Mouse (Mus musculus): ENCODE measurements around the gene Rtcb. TPM values are rescaled to one million over a fixed set of nuclear protein-coding genes. Genes with fewer than 3 reads are reported as not detected.

The Rtcb gene
- polyA plus RNA-seq (2015; fragmentation: Nextera tagmentation; extraction: Ambion mirVana): 101 and 102 TPM in 2 replicates

GRCm38 (mm10) chr10:85957464-85957950 is at the start of gene Rtcb:
TSS of gene Rtcb (minus strand) at chr10:85957823.
- Histone ChIP-seq H3K9me3 (ENCODE audit: control insufficient read depth, low read length) (no peaks in the 10 kb centered on the region), H3K9ac (ENCODE audit: low read length) (peak within 1 kb of the TSS; percentile 92), H3K4me2 (replicated peaks; ENCODE audit: low read depth) (peak within 1 kb of the TSS; percentile 56), H3K27me3 (ENCODE audit: control insufficient read depth, insufficient read depth, low read length) (no peaks in the 10 kb centered on the region), H3K4me3 (ENCODE audit: low read depth, low read length) (peak within 1 kb of the TSS; percentile 95), H3K4me1 (replicated peaks; ENCODE audit: control insufficient read depth, insufficient read depth) (no peaks in the 10 kb centered on the region; the same call in 1 of the 2 replicates), H3K36me3 (ENCODE audit: control insufficient read depth, insufficient read depth, low read length) (peaks cover 3% of the 10 kb centered on the region; the same call in 1 of the 2 replicates), H3K27ac (replicated peaks) (peak within 1 kb of the TSS; percentile 88)
- peak; percentile 92 for ATAC-seq (ENCODE audit: low FRiP score, low TSS enrichment)
- peak; percentile 95 for DNase-seq (ENCODE audit: low spot score)
- under 1% methylated on average over 38 of the region's 38 CpGs for WGBS
- TF ChIP-seq CTCF (IDR thresholded peaks at IDR 0.05; ENCODE audit: low read depth) (0 out of 2 replicates have a peak, but pooled peaks have one; percentile 24), EP300 (optimal IDR thresholded peaks at IDR 0.05) (no peak)

- WGBS: 73% methylated on average over 5 of the region's 5 CpGs
- no peaks in the 10 kb centered on the region for H3K4me1 ChIP-seq (replicated peaks; ENCODE audit: control insufficient read depth, insufficient read depth)
- TF ChIP-seq EP300 (optimal IDR thresholded peaks at IDR 0.05) (no peak), CTCF (IDR thresholded peaks at IDR 0.05; ENCODE audit: low read depth) (no peak)
- no peaks in the 10 kb centered on the region for H3K36me3 ChIP-seq (ENCODE audit: control insufficient read depth, insufficient read depth, low read length)
- no peak overlapping the region for H3K4me2 ChIP-seq (replicated peaks; ENCODE audit: low read depth)
- H3K27ac ChIP-seq (replicated peaks): no peak overlapping the region
- ATAC-seq (ENCODE audit: low FRiP score, low TSS enrichment): no peak
- no peak overlapping the region for H3K9ac ChIP-seq (ENCODE audit: low read length)
- no peak for DNase-seq (ENCODE audit: low spot score)
- no peaks in the 10 kb centered on the region for H3K27me3 ChIP-seq (ENCODE audit: control insufficient read depth, insufficient read depth, low read length)
- no peaks in the 10 kb centered on the region for H3K9me3 ChIP-seq (ENCODE audit: control insufficient read depth, low read length)
- no peak overlapping the region for H3K4me3 ChIP-seq (ENCODE audit: low read depth, low read length)
Measured at GRCm38 (mm10) chr10:86006455-86006854, 48.8 kb upstream of the Rtcb start.

- ATAC-seq (ENCODE audit: low FRiP score, low TSS enrichment) (no peak), DNase-seq (ENCODE audit: low spot score) (no peak)
- no peaks in the 10 kb centered on the region for H3K27me3 ChIP-seq (ENCODE audit: control insufficient read depth, insufficient read depth, low read length)
- no peak overlapping the region for H3K4me2 ChIP-seq (replicated peaks; ENCODE audit: low read depth)
- no peak overlapping the region for H3K27ac ChIP-seq (replicated peaks)
- H3K9ac ChIP-seq (ENCODE audit: low read length): no peak overlapping the region
- TF ChIP-seq CTCF (IDR thresholded peaks at IDR 0.05; ENCODE audit: low read depth) (no peak), EP300 (optimal IDR thresholded peaks at IDR 0.05) (no peak)
- no peak overlapping the region for H3K4me3 ChIP-seq (ENCODE audit: low read depth, low read length)
- no peaks in the 10 kb centered on the region for H3K9me3 ChIP-seq (ENCODE audit: control insufficient read depth, low read length)
- WGBS: 77% methylated on average over 4 of the region's 4 CpGs
- H3K36me3 ChIP-seq (ENCODE audit: control insufficient read depth, insufficient read depth, low read length): no peaks in the 10 kb centered on the region
- no peaks in the 10 kb centered on the region for H3K4me1 ChIP-seq (replicated peaks; ENCODE audit: control insufficient read depth, insufficient read depth)
Measured at GRCm38 (mm10) chr10:86000447-86000846, 42.8 kb upstream of the Rtcb start.

GRCm38 (mm10) chr10:85994543-85995104 is 37.0 kb upstream of the Rtcb start:
- ATAC-seq (ENCODE audit: low FRiP score, low TSS enrichment) (no peak), DNase-seq (ENCODE audit: low spot score) (no peak)
- no peak overlapping the region for H3K4me3 ChIP-seq (ENCODE audit: low read depth, low read length)
- no peak overlapping the region for H3K9ac ChIP-seq (ENCODE audit: low read length)
- H3K4me1 ChIP-seq (replicated peaks; ENCODE audit: control insufficient read depth, insufficient read depth): no peaks in the 10 kb centered on the region
- no peaks in the 10 kb centered on the region for H3K36me3 ChIP-seq (ENCODE audit: control insufficient read depth, insufficient read depth, low read length)
- peak overlapping the region; percentile 24; the same call in 1 of the 2 replicates for H3K27ac ChIP-seq (replicated peaks)
- H3K9me3 ChIP-seq (ENCODE audit: control insufficient read depth, low read length): no peaks in the 10 kb centered on the region
- H3K4me2 ChIP-seq (replicated peaks; ENCODE audit: low read depth): no peak overlapping the region
- WGBS: 55% methylated on average over 5 of the region's 5 CpGs
- H3K27me3 ChIP-seq (ENCODE audit: control insufficient read depth, insufficient read depth, low read length): no peaks in the 10 kb centered on the region
- TF ChIP-seq CTCF (IDR thresholded peaks at IDR 0.05; ENCODE audit: low read depth) (no peak), EP300 (optimal IDR thresholded peaks at IDR 0.05) (no peak)

- Histone ChIP-seq H3K4me2 (replicated peaks; ENCODE audit: low read depth) (no peak overlapping the region), H3K4me3 (ENCODE audit: low read depth, low read length) (no peak overlapping the region), H3K36me3 (ENCODE audit: control insufficient read depth, insufficient read depth, low read length) (no peaks in the 10 kb centered on the region), H3K4me1 (replicated peaks; ENCODE audit: control insufficient read depth, insufficient read depth) (no peaks in the 10 kb centered on the region), H3K9me3 (ENCODE audit: control insufficient read depth, low read length) (no peaks in the 10 kb centered on the region), H3K9ac (ENCODE audit: low read length) (no peak overlapping the region), H3K27ac (replicated peaks) (no peak overlapping the region), H3K27me3 (ENCODE audit: control insufficient read depth, insufficient read depth, low read length) (no peaks in the 10 kb centered on the region)
- DNase-seq (ENCODE audit: low spot score) (no peak), ATAC-seq (ENCODE audit: low FRiP score, low TSS enrichment) (no peak)
- WGBS: 83% methylated on average over 9 of the region's 9 CpGs
- no peak for TF ChIP-seq EP300 (optimal IDR thresholded peaks at IDR 0.05)
- no peak for TF ChIP-seq CTCF (IDR thresholded peaks at IDR 0.05; ENCODE audit: low read depth)
Measured at GRCm38 (mm10) chr10:85993836-85994235, 36.2 kb upstream of the Rtcb start.

- no peak overlapping the region for H3K9ac ChIP-seq (ENCODE audit: low read length)
- no peak overlapping the region for H3K4me2 ChIP-seq (replicated peaks; ENCODE audit: low read depth)
- 72% methylated on average over 4 of the region's 4 CpGs for WGBS
- H3K36me3 ChIP-seq (ENCODE audit: control insufficient read depth, insufficient read depth, low read length): no peaks in the 10 kb centered on the region
- H3K9me3 ChIP-seq (ENCODE audit: control insufficient read depth, low read length): no peaks in the 10 kb centered on the region
- no peak overlapping the region for H3K4me3 ChIP-seq (ENCODE audit: low read depth, low read length)
- H3K27ac ChIP-seq (replicated peaks): no peak overlapping the region
- ATAC-seq (ENCODE audit: low FRiP score, low TSS enrichment) (no peak), DNase-seq (ENCODE audit: low spot score) (no peak)
- no peaks in the 10 kb centered on the region for H3K4me1 ChIP-seq (replicated peaks; ENCODE audit: control insufficient read depth, insufficient read depth)
- TF ChIP-seq CTCF (IDR thresholded peaks at IDR 0.05; ENCODE audit: low read depth): no peak
- no peak for TF ChIP-seq EP300 (optimal IDR thresholded peaks at IDR 0.05)
- no peaks in the 10 kb centered on the region for H3K27me3 ChIP-seq (ENCODE audit: control insufficient read depth, insufficient read depth, low read length)
Measured at GRCm38 (mm10) chr10:85992412-85992811, 34.8 kb upstream of the Rtcb start.

Measured in stomach, postnatal 0 days (tissue).